Mouse (Mus musculus) intestine, postnatal 0 days (tissue): ENCODE results near the gene Lpar1. TPM values are rescaled to one million over a fixed set of nuclear protein-coding genes. Genes with fewer than 3 reads are reported as not detected.

Experiments
- ATAC-seq: fragments of 200-750 bp; cut with Nextera tagmentation; 2 replicates; pipeline ENCODE4 v1.8.0; 2017; ENCODE audit warnings: mild to moderate bottlenecking, moderate TSS enrichment, moderate library complexity
- H3K27ac ChIP-seq: fragments of 300-500 bp; sonication (generic); 2 replicates; pipeline ENCODE4 v1.5.1; 2014; ENCODE audit warnings: mild to moderate bottlenecking, low read depth, low read length, moderate library complexity
- H3K27me3 ChIP-seq: fragments of 300-500 bp; sonication (generic); replicated peaks from 2 replicates; pipeline ENCODE4 v1.6.1; 2014; ENCODE audit warnings: low read length, mixed read lengths; ENCODE audit not compliant: control insufficient read depth, insufficient read depth
- H3K36me3 ChIP-seq: fragments of 300-500 bp; sonication (generic); 2 replicates; pipeline ENCODE4 v1.6.1; 2014; ENCODE audit warnings: mild to moderate bottlenecking, moderate library complexity; ENCODE audit not compliant: control insufficient read depth, insufficient read depth
- H3K4me1 ChIP-seq: fragments of 300-500 bp; sonication (generic); replicated peaks from 2 replicates; pipeline ENCODE4 v1.6.1; 2014; ENCODE audit warnings: antibody characterized with exemption, low read length, mixed read lengths; ENCODE audit not compliant: control insufficient read depth, insufficient read depth
- H3K4me2 ChIP-seq: fragments of 300-500 bp; sonication (generic); replicated peaks from 2 replicates; pipeline ENCODE4 v1.6.1; 2014; ENCODE audit warnings: low read depth, mild to moderate bottlenecking, moderate library complexity
- H3K4me3 ChIP-seq: fragments of 300-500 bp; sonication (generic); 2 replicates; pipeline ENCODE4 v1.5.1; 2014; ENCODE audit warnings: low read depth, low read length
- H3K9ac ChIP-seq: fragments of 300-500 bp; sonication (generic); 2 replicates; pipeline ENCODE4 v1.6.1; 2014; ENCODE audit warnings: mild to moderate bottlenecking, low read depth, low read length
- H3K9me3 ChIP-seq: fragments of 300-500 bp; sonication (generic); 2 replicates; pipeline ENCODE4 v1.6.1; 2016; ENCODE audit warnings: mixed run types; ENCODE audit not compliant: control insufficient read depth
- CTCF ChIP-seq: sonication (generic); IDR thresholded peaks from 2 replicates; pipeline ENCODE4 v1.5.1; 2016; ENCODE audit warnings: low read depth, mild to moderate bottlenecking, control low read depth, antibody characterized with exemption, moderate library complexity
- WGBS: fragments of 180-500 bp; shearing (Covaris S2); extraction: QIAGEN DNeasy Blood & Tissue Kit; methylation state at CpG from one replicate; pipeline ENCODE4 v1.1.7; 2014; 5-methylcytosine and 5-hydroxymethylcytosine counted together
- polyA plus RNA-seq: library from polyadenylated mRNA; unstranded; fragments of >200 nt; fragmentation: Nextera tagmentation; extraction: Ambion mirVana; gene quantifications from 2 replicates; pipeline ENCODE4 v1.2.1, GENCODE M21; 2015

Gene Lpar1
- polyA plus RNA-seq, 1 experiment from 2014 or later, result 64.9 TPM

GRCm38 (mm10) chr4:58477691-58478090 is 76.0 kb downstream of the Lpar1 start:
- peaks cover 5% of the 10 kb centered on the region; the same call in 1 of the 2 replicates for H3K36me3 ChIP-seq
- H3K9me3 ChIP-seq, result no peaks in the 10 kb centered on the region
- H3K9ac ChIP-seq, result no peak overlapping the region
- WGBS, result 90% methylated on average over 8 of the region's 8 CpGs
- no peak for ATAC-seq
- no peaks in the 10 kb centered on the region; the same call in 1 of the 2 replicates for H3K4me1 ChIP-seq
- H3K27me3 ChIP-seq, result no peaks in the 10 kb centered on the region
- no peak overlapping the region for H3K4me2 ChIP-seq
- H3K4me3 ChIP-seq, result no peak overlapping the region
- H3K27ac ChIP-seq, result no peak overlapping the region
- no peak for TF ChIP-seq CTCF

DNA sequence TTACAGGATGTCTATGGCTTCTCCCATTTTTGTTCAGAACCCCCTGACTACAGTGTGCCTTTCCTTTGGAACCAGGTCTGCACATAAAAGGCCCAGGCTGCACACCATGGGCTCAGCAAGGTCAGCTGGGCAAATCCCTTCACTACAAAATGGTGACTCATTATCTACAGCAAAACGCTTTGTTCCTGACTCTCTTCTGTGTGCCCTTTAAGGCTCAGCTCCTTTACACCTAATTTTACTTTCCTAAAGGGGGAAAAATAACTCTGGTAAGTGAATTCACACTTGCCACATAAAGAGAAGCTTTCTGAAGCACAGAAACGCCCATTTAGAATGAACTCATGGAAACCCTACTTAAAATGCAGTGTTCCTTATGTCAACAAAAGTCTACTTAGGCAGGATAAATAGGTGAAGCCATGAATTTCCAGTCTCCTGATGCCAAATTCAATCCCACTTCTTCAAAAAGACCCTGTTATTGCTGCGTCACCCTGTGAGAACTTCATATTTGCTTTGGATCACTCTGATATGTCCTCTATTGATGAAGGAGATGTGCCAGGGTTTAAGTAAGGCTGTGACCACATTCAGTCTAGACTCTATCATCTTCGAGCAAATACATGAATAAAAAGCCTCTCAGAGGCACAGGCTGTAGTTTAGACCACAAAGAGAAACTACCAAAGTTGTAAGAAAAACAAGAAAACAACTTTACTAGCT is 82.3 kb downstream of the Lpar1 start:
- Histone ChIP-seq H3K27ac (no peak overlapping the region), H3K4me3 (no peak overlapping the region), H3K9ac (no peak overlapping the region), H3K4me2 (no peak overlapping the region), H3K36me3 (no peaks in the 10 kb centered on the region), H3K27me3 (no peaks in the 10 kb centered on the region), H3K9me3 (no peaks in the 10 kb centered on the region), H3K4me1 (no peaks in the 10 kb centered on the region)
- no peak for ATAC-seq
- WGBS, result 72% methylated on average over 4 of the region's 4 CpGs
- no peak for TF ChIP-seq CTCF

GRCm38 (mm10) chr4:58469651-58470592 is 83.8 kb downstream of the Lpar1 start:
- no peak; the same call in 1 of the 2 replicates for ATAC-seq
- WGBS, result 85% methylated on average over 5 of the region's 5 CpGs
- Histone ChIP-seq H3K4me2 (no peak overlapping the region), H3K9ac (no peak overlapping the region), H3K4me1 (no peaks in the 10 kb centered on the region), H3K4me3 (no peak overlapping the region), H3K9me3 (no peaks in the 10 kb centered on the region), H3K27me3 (no peaks in the 10 kb centered on the region), H3K27ac (no peak overlapping the region), H3K36me3 (no peaks in the 10 kb centered on the region)
- no peak for TF ChIP-seq CTCF

- Histone ChIP-seq H3K4me1 (no peaks in the 10 kb centered on the region), H3K9me3 (no peaks in the 10 kb centered on the region), H3K4me3 (no peak overlapping the region), H3K4me2 (no peak overlapping the region), H3K27ac (no peak overlapping the region), H3K27me3 (no peaks in the 10 kb centered on the region), H3K36me3 (no peaks in the 10 kb centered on the region), H3K9ac (no peak overlapping the region)
- no peak for TF ChIP-seq CTCF
- WGBS, result 80% methylated on average over 7 of the region's 7 CpGs
- ATAC-seq, result no peak
Observed at GRCm38 (mm10) chr4:58469035-58469434, 84.7 kb downstream of the Lpar1 start.

GRCm38 (mm10) chr4:58465586-58465985 is 88.1 kb downstream of the Lpar1 start:
- TF ChIP-seq CTCF, result no peak
- H3K36me3 ChIP-seq, result no peaks in the 10 kb centered on the region
- no peak for ATAC-seq
- H3K4me1 ChIP-seq, result 0 out of 2 replicates have a peak, but pooled peaks cover 4% of the 10 kb centered on the region
- 89% methylated on average over 5 of the region's 5 CpGs for whole genome bisulfite sequencing
- H3K4me3 ChIP-seq, result no peak overlapping the region
- no peaks in the 10 kb centered on the region for H3K9me3 ChIP-seq
- H3K4me2 ChIP-seq, result no peak overlapping the region
- H3K27ac ChIP-seq, result no peak overlapping the region
- H3K9ac ChIP-seq, result no peak overlapping the region
- H3K27me3 ChIP-seq, result no peaks in the 10 kb centered on the region
